Mouse (Mus musculus) heart, embryonic 15.5 days (tissue): Measurements from ENCODE around the gene Foxo6. TPM values are rescaled to one million over a fixed set of nuclear protein-coding genes. Genes with fewer than 3 reads are reported as not detected.

Experiments
- ATAC-seq: fragments of 200-750 bp; cut with Nextera tagmentation; replicated peaks from 2 replicates; pipeline ENCODE4 v1.8.0; 2017; ENCODE audit warnings: low read depth, moderate TSS enrichment; ENCODE audit not compliant: insufficient number of reproducible peaks, insufficient read depth, low FRiP score
- H3K27ac ChIP-seq: fragments of 300-500 bp; sonication (generic); 2 replicates; pipeline ENCODE4 v1.5.1; 2015; ENCODE audit warnings: mild to moderate bottlenecking, inconsistent platforms
- H3K27me3 ChIP-seq: fragments of 300-500 bp; sonication (generic); 2 replicates; pipeline ENCODE4 v1.6.1; 2015; ENCODE audit warnings: inconsistent platforms
- H3K36me3 ChIP-seq: fragments of 300-500 bp; sonication (generic); 2 replicates; pipeline ENCODE4 v1.6.1; 2015; ENCODE audit warnings: mild to moderate bottlenecking, inconsistent platforms
- H3K4me1 ChIP-seq: fragments of 300-500 bp; sonication (generic); replicated peaks from 2 replicates; pipeline ENCODE4 v1.6.1; 2015; ENCODE audit warnings: inconsistent platforms
- H3K4me2 ChIP-seq: fragments of 300-500 bp; sonication (generic); 2 replicates; pipeline ENCODE4 v1.6.1; 2015; ENCODE audit warnings: inconsistent platforms, mild to moderate bottlenecking, moderate library complexity
- H3K4me3 ChIP-seq: fragments of 300-500 bp; sonication (generic); 2 replicates; pipeline ENCODE4 v1.5.1; 2015; ENCODE audit warnings: mild to moderate bottlenecking, inconsistent platforms
- H3K9ac ChIP-seq: fragments of 300-500 bp; sonication (generic); 2 replicates; pipeline ENCODE4 v1.6.1; 2015; ENCODE audit warnings: mild to moderate bottlenecking, inconsistent platforms
- H3K9me3 ChIP-seq: fragments of 300-500 bp; sonication (generic); replicated peaks from 2 replicates; pipeline ENCODE4 v1.6.1; 2016; ENCODE audit warnings: inconsistent platforms
- WGBS: fragments of 180-500 bp; shearing (Covaris S2); methylation state at CpG from one replicate; pipeline ENCODE4 v1.1.7; 2015; ENCODE audit warnings: mixed read lengths; 5-methylcytosine and 5-hydroxymethylcytosine counted together
- polyA plus RNA-seq: library from polyadenylated mRNA; unstranded; fragments of >200 nt; fragmentation: Nextera tagmentation; extraction: Ambion mirVana; gene quantifications from 2 replicates; pipeline ENCODE4 v1.2.1, GENCODE M21; 2015

Foxo6 gene
- polyA plus RNA-seq, 1 experiment from 2014 or later: 0.05 TPM

- H3K9me3 ChIP-seq: no peaks in the 10 kb centered on the region
- peaks cover 10% of the 10 kb centered on the region for H3K4me1 ChIP-seq
- peaks cover 8% of the 10 kb centered on the region for H3K27me3 ChIP-seq
- no peak overlapping the region for H3K4me3 ChIP-seq
- H3K36me3 ChIP-seq: no peaks in the 10 kb centered on the region
- no peak overlapping the region for H3K4me2 ChIP-seq
- H3K27ac ChIP-seq: no peak overlapping the region
- 56% methylated on average over 6 of the region's 6 CpGs for WGBS
- H3K9ac ChIP-seq: no peak overlapping the region
- ATAC-seq: no peak
Measured at GRCm38 (mm10) chr4:120225135-120225780, 61.9 kb downstream of the Foxo6 start.

GRCm38 (mm10) chr4:120223805-120224204, 63.3 kb downstream of the Foxo6 start:
- no peak overlapping the region for H3K4me2 ChIP-seq
- H3K27ac ChIP-seq: no peak overlapping the region
- WGBS: 79% methylated on average over 6 of the region's 6 CpGs
- H3K9ac ChIP-seq: no peak overlapping the region
- peaks cover 10% of the 10 kb centered on the region for H3K4me1 ChIP-seq
- H3K36me3 ChIP-seq: no peaks in the 10 kb centered on the region
- no peak for ATAC-seq
- H3K4me3 ChIP-seq: no peak overlapping the region
- H3K9me3 ChIP-seq: no peaks in the 10 kb centered on the region
- peaks cover 4% of the 10 kb centered on the region; the same call in 1 of the 2 replicates for H3K27me3 ChIP-seq

GRCm38 (mm10) chr4:120223108-120223745, 63.9 kb downstream of the Foxo6 start:
- H3K9ac ChIP-seq: no peak overlapping the region
- H3K4me1 ChIP-seq: peaks cover 10% of the 10 kb centered on the region
- no peaks in the 10 kb centered on the region for H3K36me3 ChIP-seq
- 67% methylated on average over 7 of the region's 7 CpGs for WGBS
- H3K9me3 ChIP-seq: no peaks in the 10 kb centered on the region
- H3K27ac ChIP-seq: no peak overlapping the region
- no peak overlapping the region for H3K4me3 ChIP-seq
- H3K27me3 ChIP-seq: no peaks in the 10 kb centered on the region; the same call in 1 of the 2 replicates
- no peak overlapping the region for H3K4me2 ChIP-seq
- ATAC-seq: no peak

- H3K4me1 ChIP-seq: peaks cover 10% of the 10 kb centered on the region
- no peaks in the 10 kb centered on the region; the same call in 1 of the 2 replicates for H3K27me3 ChIP-seq
- no peaks in the 10 kb centered on the region for H3K36me3 ChIP-seq
- WGBS: 20% methylated on average over 6 of the region's 6 CpGs
- no peak overlapping the region for H3K4me3 ChIP-seq
- H3K9ac ChIP-seq: no peak overlapping the region
- no peak overlapping the region for H3K27ac ChIP-seq
- ATAC-seq: no peak
- no peak overlapping the region for H3K4me2 ChIP-seq
- no peaks in the 10 kb centered on the region for H3K9me3 ChIP-seq
Measured at GRCm38 (mm10) chr4:120221708-120222107, 65.4 kb downstream of the Foxo6 start.

- Histone ChIP-seq H3K27me3 (no peaks in the 10 kb centered on the region; the same call in 1 of the 2 replicates), H3K9me3 (no peaks in the 10 kb centered on the region), H3K4me2 (no peak overlapping the region), H3K4me1 (peaks cover 10% of the 10 kb centered on the region), H3K36me3 (no peaks in the 10 kb centered on the region), H3K27ac (no peak overlapping the region), H3K4me3 (no peak overlapping the region), H3K9ac (no peak overlapping the region)
- WGBS: 62% methylated on average over 9 of the region's 9 CpGs
- ATAC-seq: no peak
Measured at GRCm38 (mm10) chr4:120218878-120219277, 68.3 kb downstream of the Foxo6 start.

Other genes starting within 250 kb of the Foxo6 start
- not detected in 2 replicates for gene AL607142.1, start 222.4 kb downstream of the Foxo6 start, polyA plus RNA-seq
- 0.54 and 0.71 TPM in 2 replicates for gene Edn2, start 126.1 kb downstream of the Foxo6 start, polyA plus RNA-seq
- gene Scmh1, start 117.9 kb upstream of the Foxo6 start, polyA plus RNA-seq: 66.4 and 71.6 TPM in 2 replicates
- not detected in 2 replicates for gene Slfnl1, start 244.9 kb upstream of the Foxo6 start, polyA plus RNA-seq